Mouse (Mus musculus): ENCODE measurements around the gene Tmem104. TPM values are rescaled to one million over a fixed set of nuclear protein-coding genes. Genes with fewer than 3 reads are reported as not detected.

Gene Tmem104
- polyA plus RNA-seq, 1 experiment from 2014 or later: 8.8 TPM

DNA sequence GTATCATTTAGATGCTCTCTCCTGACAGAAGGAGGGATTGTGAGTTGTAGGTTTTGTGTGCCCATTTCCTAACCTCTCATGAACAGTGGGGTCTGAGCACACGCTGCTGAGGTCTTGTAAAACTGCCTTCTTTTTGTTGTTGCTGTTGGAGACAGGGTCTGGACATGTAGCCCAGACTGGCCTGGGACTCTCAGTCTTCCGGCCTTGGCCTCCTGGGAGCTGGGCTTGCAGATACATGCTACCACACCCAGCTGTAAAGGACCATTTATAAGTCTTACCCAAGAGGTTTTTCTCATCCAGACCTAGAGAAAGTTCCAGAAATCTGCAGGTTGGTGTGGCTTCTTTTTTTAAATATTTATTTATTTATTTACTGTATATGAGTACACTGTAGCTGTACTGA, 101.0 kb downstream of the Tmem104 start:
- peaks cover 5% of the 10 kb centered on the region for H3K4me1 ChIP-seq
- H3K36me3 ChIP-seq (replicated peaks): no peaks in the 10 kb centered on the region
- DNase-seq (ENCODE audit: extremely low spot score, low spot score): no peak
- no peaks in the 10 kb centered on the region for H3K9me3 ChIP-seq
- no peaks in the 10 kb centered on the region for H3K27me3 ChIP-seq (ENCODE audit: poor library complexity, severe bottlenecking)
- WGBS: 92% methylated on average over 2 of the region's 2 CpGs
- no peak overlapping the region for H3K4me3 ChIP-seq
- no peak overlapping the region for H3K27ac ChIP-seq

DNA sequence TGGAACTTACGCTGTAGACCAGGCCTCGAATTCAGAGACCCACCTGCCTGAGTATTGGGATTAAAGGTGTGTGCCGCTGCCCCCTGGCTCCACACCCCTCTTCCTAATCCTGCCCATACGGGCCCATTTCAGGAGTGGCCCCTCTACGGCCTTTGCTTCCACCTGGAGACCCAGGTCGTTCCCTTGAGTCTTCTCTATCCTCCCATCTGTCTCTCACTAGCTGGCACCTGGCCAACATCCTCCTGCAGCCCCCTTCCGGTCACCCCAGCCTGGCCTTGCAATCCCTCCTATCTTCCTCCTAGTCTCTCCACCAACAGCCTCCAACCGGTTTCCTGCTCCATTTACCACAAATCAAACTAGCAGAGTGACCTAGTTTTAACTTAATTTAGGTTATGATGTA, 102.6 kb downstream of the Tmem104 start:
- Histone ChIP-seq H3K4me3 (no peak overlapping the region), H3K27ac (no peak overlapping the region), H3K9me3 (no peaks in the 10 kb centered on the region), H3K27me3 (ENCODE audit: poor library complexity, severe bottlenecking) (no peaks in the 10 kb centered on the region), H3K36me3 (replicated peaks) (no peaks in the 10 kb centered on the region), H3K4me1 (peaks cover 6% of the 10 kb centered on the region)
- 84% methylated on average over 8 of the region's 8 CpGs for WGBS
- no peak for DNase-seq (ENCODE audit: extremely low spot score, low spot score)

DNA sequence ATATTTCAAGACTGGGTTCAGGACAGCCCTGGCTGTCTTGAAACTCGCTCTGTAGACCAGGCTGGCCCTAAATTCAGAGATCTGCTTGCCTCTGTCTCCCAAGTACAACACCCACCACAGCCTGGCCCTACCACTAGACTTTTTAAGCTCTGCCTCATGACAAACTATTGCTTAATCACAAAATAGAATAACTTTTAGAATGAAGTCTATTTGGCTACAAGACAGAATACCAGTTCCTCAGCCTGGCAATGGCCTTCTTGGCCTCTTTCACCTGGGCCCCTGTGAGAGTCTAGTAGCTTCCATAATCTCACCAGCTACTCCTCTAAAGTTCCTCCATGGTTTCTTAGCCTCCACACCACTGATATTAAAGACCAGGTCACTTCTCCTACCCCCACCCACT, 103.0 kb downstream of the Tmem104 start:
- no peak overlapping the region for H3K27ac ChIP-seq
- 86% methylated on average over 1 of the region's 1 CpGs for WGBS
- no peaks in the 10 kb centered on the region for H3K36me3 ChIP-seq (replicated peaks)
- peaks cover 6% of the 10 kb centered on the region for H3K4me1 ChIP-seq
- H3K27me3 ChIP-seq (ENCODE audit: poor library complexity, severe bottlenecking): no peaks in the 10 kb centered on the region
- DNase-seq (ENCODE audit: extremely low spot score, low spot score): no peak
- no peaks in the 10 kb centered on the region for H3K9me3 ChIP-seq
- H3K4me3 ChIP-seq: no peak overlapping the region

DNA sequence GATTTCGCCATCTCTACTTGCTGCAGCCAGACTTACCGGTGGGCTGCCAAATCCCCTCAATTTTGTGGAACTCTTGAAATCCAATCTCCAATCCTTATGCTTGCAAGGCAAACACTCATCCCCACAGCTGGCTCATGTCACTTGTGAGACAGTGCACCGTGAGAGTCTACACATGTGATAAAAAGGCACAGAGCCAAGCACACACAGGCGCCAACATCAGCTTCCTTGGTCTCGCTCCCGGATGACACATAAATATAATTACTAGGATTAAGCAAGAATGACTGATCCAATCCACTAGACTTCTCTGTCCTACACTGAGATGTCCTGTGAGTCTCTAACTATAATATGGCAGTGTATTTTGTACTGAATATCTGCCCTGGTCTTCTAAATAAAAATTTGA, 103.6 kb downstream of the Tmem104 start:
- 97% methylated on average over 6 of the region's 6 CpGs for WGBS
- Histone ChIP-seq H3K27ac (no peak overlapping the region), H3K4me3 (no peak overlapping the region), H3K9me3 (no peaks in the 10 kb centered on the region), H3K27me3 (ENCODE audit: poor library complexity, severe bottlenecking) (peaks cover 4% of the 10 kb centered on the region), H3K4me1 (peaks cover 6% of the 10 kb centered on the region), H3K36me3 (replicated peaks) (no peaks in the 10 kb centered on the region)
- no peak for DNase-seq (ENCODE audit: extremely low spot score, low spot score)

DNA sequence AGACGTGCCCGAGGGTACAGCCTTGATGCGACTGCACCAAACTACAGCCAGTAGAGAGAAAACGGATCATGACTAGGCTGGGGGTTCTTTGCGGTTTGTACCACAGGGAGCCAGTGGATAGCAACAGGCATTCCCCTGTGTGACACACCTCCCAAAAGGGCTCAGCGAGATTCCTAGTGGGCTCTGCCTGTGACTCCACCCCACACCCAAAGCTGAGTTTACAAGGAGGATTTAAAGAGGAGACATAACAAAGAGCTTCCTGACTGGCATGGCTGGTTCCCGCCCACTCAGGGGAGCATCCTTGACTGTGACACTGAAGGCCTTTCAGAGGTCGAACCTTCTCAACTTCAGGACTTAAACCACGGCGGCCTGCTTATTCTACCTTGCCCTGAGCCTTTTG, 104.2 kb downstream of the Tmem104 start:
- H3K27me3 ChIP-seq (ENCODE audit: poor library complexity, severe bottlenecking): peaks cover 10% of the 10 kb centered on the region
- no peak overlapping the region for H3K27ac ChIP-seq
- H3K4me1 ChIP-seq: peaks cover 6% of the 10 kb centered on the region
- no peak for DNase-seq (ENCODE audit: extremely low spot score, low spot score)
- H3K9me3 ChIP-seq: no peaks in the 10 kb centered on the region
- WGBS: 81% methylated on average over 10 of the region's 10 CpGs
- H3K36me3 ChIP-seq (replicated peaks): no peaks in the 10 kb centered on the region
- no peak overlapping the region for H3K4me3 ChIP-seq

DNA sequence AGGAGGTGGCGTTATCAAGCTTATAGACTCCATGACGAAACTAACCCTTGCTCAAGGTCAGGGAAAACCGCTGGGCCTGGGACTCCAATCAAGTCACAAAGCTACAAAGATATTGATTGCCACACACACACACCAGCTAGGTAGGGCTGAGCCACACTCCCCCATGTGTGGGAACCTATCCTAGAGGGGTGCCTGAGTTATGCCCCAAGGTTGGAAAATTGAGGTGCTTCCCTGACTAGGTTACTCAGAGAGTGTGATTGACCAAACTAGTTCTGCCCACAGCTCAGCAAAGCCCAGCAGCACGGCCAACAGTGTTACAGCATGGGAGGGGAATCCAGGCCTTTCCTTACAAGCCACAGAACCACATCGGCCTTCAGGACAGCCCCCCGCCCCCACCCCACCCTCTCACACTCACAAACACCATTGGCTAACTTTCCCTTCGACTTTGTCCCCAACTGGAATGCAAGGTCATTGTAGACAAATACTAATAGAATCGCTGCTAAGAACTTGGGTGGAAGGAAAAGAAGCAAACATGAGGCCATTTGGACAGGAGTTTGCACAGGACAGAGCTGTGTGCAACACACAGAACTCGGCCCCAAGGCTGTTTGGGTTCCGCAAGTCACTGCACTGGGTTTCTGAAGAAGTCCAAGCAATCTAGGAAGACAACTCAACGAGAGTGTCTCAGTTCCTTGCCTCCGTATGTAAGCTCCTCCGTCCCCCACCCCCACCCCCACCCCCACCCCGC, 105.5 kb downstream of the Tmem104 start:
- H3K27ac ChIP-seq: no peak overlapping the region
- H3K36me3 ChIP-seq (replicated peaks): no peaks in the 10 kb centered on the region
- H3K27me3 ChIP-seq (ENCODE audit: poor library complexity, severe bottlenecking): peaks cover 23% of the 10 kb centered on the region
- WGBS: 71% methylated on average over 14 of the region's 14 CpGs
- H3K9me3 ChIP-seq: no peaks in the 10 kb centered on the region
- H3K4me3 ChIP-seq: no peak overlapping the region
- H3K4me1 ChIP-seq: peaks cover 16% of the 10 kb centered on the region
- DNase-seq (ENCODE audit: extremely low spot score, low spot score): no peak

DNA sequence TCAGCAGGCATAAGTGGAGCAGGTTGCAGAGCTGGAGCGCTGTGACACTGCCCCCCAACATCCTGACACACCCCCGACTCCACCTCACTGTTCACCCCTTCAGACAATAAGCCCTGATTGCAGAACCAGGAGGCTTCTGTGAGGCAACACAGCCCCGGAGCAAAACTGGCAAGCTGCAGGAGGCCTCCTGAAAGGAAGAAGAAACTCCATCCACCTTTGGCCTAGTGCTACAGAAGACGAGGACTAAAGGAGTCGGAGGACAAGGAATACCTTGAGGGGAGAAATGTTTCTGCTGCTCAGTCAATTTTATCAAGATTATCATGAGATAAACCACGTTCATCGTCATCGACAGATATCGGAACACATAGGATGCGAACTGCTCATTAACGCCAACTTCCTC, 108.7 kb downstream of the Tmem104 start:
- no peak overlapping the region for H3K4me3 ChIP-seq
- no peak overlapping the region for H3K27ac ChIP-seq
- H3K36me3 ChIP-seq (replicated peaks): no peaks in the 10 kb centered on the region
- H3K9me3 ChIP-seq: no peaks in the 10 kb centered on the region
- WGBS: 93% methylated on average over 11 of the region's 11 CpGs
- peaks cover 43% of the 10 kb centered on the region for H3K27me3 ChIP-seq (ENCODE audit: poor library complexity, severe bottlenecking)
- DNase-seq (ENCODE audit: extremely low spot score, low spot score): no peak
- H3K4me1 ChIP-seq: peaks cover 19% of the 10 kb centered on the region

Small RNA genes lying within 50 kb of the gene (microRNA-seq; reads per million reads assigned to microRNA genes)
- gene Gm25837: not detected

Other genes starting within 250 kb of the Tmem104 start
- not detected in 2 replicates for gene Cd300c, start 218.3 kb upstream of the Tmem104 start, polyA plus RNA-seq (2016; fragmentation: Nextera tagmentation; extraction: Ambion mirVana)
- gene Cd300ld, start 197.6 kb upstream of the Tmem104 start, polyA plus RNA-seq (2016; fragmentation: Nextera tagmentation; extraction: Ambion mirVana): 0.17 TPM in 1 of 2 replicates, not detected in the other
- 0.20 and 0.41 TPM in 2 replicates for gene Cd300c2, start 185.6 kb upstream of the Tmem104 start, polyA plus RNA-seq (2016; fragmentation: Nextera tagmentation; extraction: Ambion mirVana)
- not detected in 2 replicates for gene Cd300ld2, start 171.3 kb upstream of the Tmem104 start, polyA plus RNA-seq (2016; fragmentation: Nextera tagmentation; extraction: Ambion mirVana)
- not detected in 2 replicates for gene Cd300ld4, start 160.5 kb upstream of the Tmem104 start, polyA plus RNA-seq (2016; fragmentation: Nextera tagmentation; extraction: Ambion mirVana)
- gene Cd300ld5, start 149.7 kb upstream of the Tmem104 start, polyA plus RNA-seq (2016; fragmentation: Nextera tagmentation; extraction: Ambion mirVana): not detected in 2 replicates
- gene Cd300ld3, start 139.1 kb upstream of the Tmem104 start, polyA plus RNA-seq (2016; fragmentation: Nextera tagmentation; extraction: Ambion mirVana): not detected in 2 replicates
- not detected in 2 replicates for gene Cd300e, start 125.3 kb upstream of the Tmem104 start, polyA plus RNA-seq (2016; fragmentation: Nextera tagmentation; extraction: Ambion mirVana)
- 0.76 and 0.90 TPM in 2 replicates for gene Rab37, start 96.1 kb upstream of the Tmem104 start, polyA plus RNA-seq (2016; fragmentation: Nextera tagmentation; extraction: Ambion mirVana)
- gene Cd300lf, start 53.5 kb upstream of the Tmem104 start, polyA plus RNA-seq (2016; fragmentation: Nextera tagmentation; extraction: Ambion mirVana): 0.09 and 0.10 TPM in 2 replicates
- 36.6 and 38.1 TPM in 2 replicates for gene Slc9a3r1, start 24.1 kb upstream of the Tmem104 start, polyA plus RNA-seq (2016; fragmentation: Nextera tagmentation; extraction: Ambion mirVana)
- gene Nat9, start 372 bp downstream of the Tmem104 start, polyA plus RNA-seq (2016; fragmentation: Nextera tagmentation; extraction: Ambion mirVana): 16.9 and 20.6 TPM in 2 replicates
- not detected in 2 replicates for gene Grin2c, start 79.8 kb downstream of the Tmem104 start, polyA plus RNA-seq (2016; fragmentation: Nextera tagmentation; extraction: Ambion mirVana)
- gene Fdxr, start 89.6 kb downstream of the Tmem104 start, polyA plus RNA-seq (2016; fragmentation: Nextera tagmentation; extraction: Ambion mirVana): 16.3 and 17.5 TPM in 2 replicates
- gene Fads6, start 110.2 kb downstream of the Tmem104 start, polyA plus RNA-seq (2016; fragmentation: Nextera tagmentation; extraction: Ambion mirVana): 0.45 and 0.49 TPM in 2 replicates
- gene Otop2, start 119.7 kb downstream of the Tmem104 start, polyA plus RNA-seq (2016; fragmentation: Nextera tagmentation; extraction: Ambion mirVana): 0.12 TPM in 1 of 2 replicates, not detected in the other
- gene Ush1g, start 134.6 kb downstream of the Tmem104 start, polyA plus RNA-seq (2016; fragmentation: Nextera tagmentation; extraction: Ambion mirVana): 0.05 TPM in 1 of 2 replicates, not detected in the other
- not detected in 2 replicates for gene Otop3, start 147.2 kb downstream of the Tmem104 start, polyA plus RNA-seq (2016; fragmentation: Nextera tagmentation; extraction: Ambion mirVana)
- 16.2 and 18.2 TPM in 2 replicates for gene Hid1, start 180.3 kb downstream of the Tmem104 start, polyA plus RNA-seq (2016; fragmentation: Nextera tagmentation; extraction: Ambion mirVana)
- 21.1 and 21.8 TPM in 2 replicates for gene Cdr2l, start 194.4 kb downstream of the Tmem104 start, polyA plus RNA-seq (2016; fragmentation: Nextera tagmentation; extraction: Ambion mirVana)
- gene Mrpl58, start 216.3 kb downstream of the Tmem104 start, polyA plus RNA-seq (2016; fragmentation: Nextera tagmentation; extraction: Ambion mirVana): 275 and 277 TPM in 2 replicates
- 877 and 886 TPM in 2 replicates for gene Atp5h, start 232.5 kb downstream of the Tmem104 start, polyA plus RNA-seq (2016; fragmentation: Nextera tagmentation; extraction: Ambion mirVana)
- gene Kctd2, start 232.6 kb downstream of the Tmem104 start, polyA plus RNA-seq (2016; fragmentation: Nextera tagmentation; extraction: Ambion mirVana): 8.9 and 10.3 TPM in 2 replicates

Data from forebrain, embryonic 10.5 days (tissue).